ENCODE assay signal across 8 mouse cellular contexts in the genomic region with DNA sequence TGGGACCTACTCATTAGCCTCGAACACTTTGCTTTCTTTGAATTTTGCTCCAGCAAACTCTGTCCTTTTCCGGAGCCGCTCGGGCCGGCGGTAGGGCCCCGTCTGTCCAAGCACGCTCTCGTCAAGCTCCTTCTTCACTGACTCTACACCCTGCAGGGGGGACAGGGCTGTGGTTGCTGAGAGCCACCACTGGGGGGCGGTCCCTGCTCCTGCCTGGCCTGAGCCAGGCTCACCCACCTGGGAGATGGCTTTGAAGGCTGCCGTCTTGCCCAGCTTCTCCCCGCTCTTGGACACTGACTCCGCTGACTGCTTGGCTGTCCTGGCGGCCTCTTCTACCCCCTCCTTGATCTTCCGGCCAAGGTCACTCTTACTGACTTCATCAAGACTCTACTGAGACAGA. TPM values are rescaled to one million over a fixed set of nuclear protein-coding genes. Genes with fewer than 3 reads are reported as not detected.
DNase-seq lines count a peak whose midpoint lies in the region; ATAC-seq lines count a peak whose summit lies in the region.

No protein-coding gene starts in this region.

- DNase-seq in kidney, adult 18-20 months = peak; percentile 38
- DNase-seq in kidney, postnatal 25 days = no peak
- peak; percentile 72 for DNase-seq in ES-CJ7 (ENCODE audit: low read depth, low spot score)
- no peak for DNase-seq in forebrain, embryonic 14.5 days (ENCODE audit: low spot score)
- peak; percentile 31 for DNase-seq in mesoderm, embryonic 11.5 days (ENCODE audit: low read depth, low spot score)
- DNase-seq in right cerebral cortex, adult 18-20 months = no peak
- DNase-seq in layer of hippocampus, adult 9-10 months (ENCODE audit: low spot score) = no peak
- DNase-seq in cerebellum, postnatal 4 days (ENCODE audit: low spot score in 2 of 2) = no peak

- peak; percentile 61; the same call in 1 of the 2 replicates for ATAC-seq in forebrain, embryonic 14.5 days

- 76% methylated on average over 15 of the region's 15 CpGs for WGBS in forebrain, embryonic 14.5 days

- H3K27ac ChIP-seq in forebrain, embryonic 14.5 days (ENCODE audit: low read depth, low read length) = no peak overlapping the region

- no peaks in the 10 kb centered on the region for H3K9me3 ChIP-seq in forebrain, embryonic 14.5 days (replicated peaks; ENCODE audit: control insufficient read depth, low read length)

- no peaks in the 10 kb centered on the region for H3K27me3 ChIP-seq in forebrain, embryonic 14.5 days (replicated peaks; ENCODE audit: control insufficient read depth, insufficient read depth, low read length)

- no peak overlapping the region for H3K4me3 ChIP-seq in forebrain, embryonic 14.5 days (ENCODE audit: low read depth, low read length)

- peaks cover 93% of the 10 kb centered on the region for H3K36me3 ChIP-seq in forebrain, embryonic 14.5 days (ENCODE audit: control insufficient read depth, insufficient read depth, low read length)

- no peaks in the 10 kb centered on the region for H3K4me1 ChIP-seq in forebrain, embryonic 14.5 days (ENCODE audit: control insufficient read depth, insufficient read depth, low read length)

- no peak overlapping the region for H3K4me2 ChIP-seq in forebrain, embryonic 14.5 days (ENCODE audit: low read length)

- H3K9ac ChIP-seq in forebrain, embryonic 14.5 days (ENCODE audit: low read length) = no peak overlapping the region

RNA-seq across cellular contexts. Expression of gene Timm44, which starts 8.1 kb away (rescaled TPM):
- 49.9 and 51.3 TPM in 2 replicates for polyA plus RNA-seq in forebrain, embryonic 14.5 days (2014; fragmentation: Nextera tagmentation; extraction: Ambion mirVana)

RNA-seq across cellular contexts. Expression of gene Ctxn1, which starts 8.6 kb away (rescaled TPM):
- 236 and 302 TPM in 2 replicates for polyA plus RNA-seq in forebrain, embryonic 14.5 days (2014; fragmentation: Nextera tagmentation; extraction: Ambion mirVana)

RNA-seq across cellular contexts. Expression of gene Snapc2, which starts 14.7 kb away (rescaled TPM):
- polyA plus RNA-seq in forebrain, embryonic 14.5 days (2014; fragmentation: Nextera tagmentation; extraction: Ambion mirVana) = 59.9 and 81.8 TPM in 2 replicates

RNA-seq across cellular contexts. Expression of gene Tgfbr3l, which starts 19.6 kb away (rescaled TPM):
- 2.1 and 2.8 TPM in 2 replicates for polyA plus RNA-seq in forebrain, embryonic 14.5 days (2014; fragmentation: Nextera tagmentation; extraction: Ambion mirVana)

RNA-seq across cellular contexts. Expression of gene Gm49320, which starts 29.0 kb away (rescaled TPM):
- 0.51 TPM in 1 of 2 replicates, not detected in the other for polyA plus RNA-seq in forebrain, embryonic 14.5 days (2014; fragmentation: Nextera tagmentation; extraction: Ambion mirVana)

Comparison
In these comparisons a context has a peak if more than half of its experiments do, and no peak if none do; other contexts are left out.
1. DNase-seq: peak in kidney, adult 18-20 months (single experiment), ES-CJ7 (single experiment) and mesoderm, embryonic 11.5 days (single experiment); none in kidney, postnatal 25 days (0 of 2), forebrain, embryonic 14.5 days (single experiment), right cerebral cortex, adult 18-20 months (single experiment), layer of hippocampus, adult 9-10 months (single experiment) and cerebellum, postnatal 4 days (0 of 2).